In genomic region chr13:113983633-113984032, GRCm38 (mm10) we compare ENCODE assay signal across 18 mouse cellular contexts.
DNase-seq lines count a peak whose midpoint lies in the region; ATAC-seq and TF ChIP-seq lines count a peak whose summit lies in the region.
"Had no signal": no experiment of that assay in that cellular context is flagged by ENCODE, and none has a peak within 500 bp of the region (broad histone marks: within the 10 kb centered on the region; RNA-seq: fewer than 3 reads in every experiment).

No protein-coding gene starts in this region.

- TF ChIP-seq CTCF in lung, postnatal 0 days (IDR thresholded peaks at IDR 0.05) = no peak
- no peak for TF ChIP-seq CTCF in MEL (IDR thresholded peaks at IDR 0.05 in 2 of 3, conservative IDR thresholded peaks at IDR 0.05 in 1 of 3; ENCODE audit: control insufficient read depth in 1 of 3, insufficient read depth in 1 of 3, low read depth in 2 of 3, low read length in 3 of 3, poor library complexity in 1 of 3, severe bottlenecking in 1 of 3)

- H3K27me3 ChIP-seq in lung, postnatal 0 days (replicated peaks; ENCODE audit: insufficient read depth, low read length) = no peaks in the 10 kb centered on the region
- H3K27me3 ChIP-seq in MEL (ENCODE audit: control insufficient read depth in 1 of 2, insufficient read depth in 2 of 2, low read length in 2 of 2) = no peaks in the 10 kb centered on the region
- H3K27me3 ChIP-seq in midbrain, embryonic 13.5 days = peaks cover 9% of the 10 kb centered on the region; the same call in 1 of the 2 replicates
- H3K27me3 ChIP-seq: heart, embryonic 12.5 days; liver, embryonic 15.5 days; midbrain, embryonic 12.5 days had no signal

- no peak for TF ChIP-seq POLR2A in MEL (IDR thresholded peaks at IDR 0.05; ENCODE audit: control insufficient read depth in 1 of 2, insufficient read depth in 1 of 2, low read depth in 1 of 2, low read length in 2 of 2, poor library complexity in 1 of 2)

- H3K4me2 ChIP-seq in lung, postnatal 0 days (replicated peaks; ENCODE audit: low read depth, low read length) = no peak overlapping the region
- no peak overlapping the region for H3K4me2 ChIP-seq in midbrain, embryonic 13.5 days (replicated peaks)
- H3K4me2 ChIP-seq: forebrain, embryonic 12.5 days; heart, embryonic 12.5 days; hindbrain, embryonic 14.5 days; limb, embryonic 13.5 days; liver, embryonic 15.5 days; midbrain, embryonic 12.5 days had no signal

- no peaks in the 10 kb centered on the region for H3K4me1 ChIP-seq in lung, postnatal 0 days (ENCODE audit: insufficient read depth, low read depth, low read length)
- no peaks in the 10 kb centered on the region for H3K4me1 ChIP-seq in MEL (ENCODE audit: control insufficient read depth in 1 of 2, insufficient read depth in 2 of 2, low read length in 2 of 2)
- peaks cover 18% of the 10 kb centered on the region for H3K4me1 ChIP-seq in midbrain, embryonic 13.5 days (replicated peaks)
- H3K4me1 ChIP-seq: liver, embryonic 15.5 days had no signal

- H3K9me3 ChIP-seq in lung, postnatal 0 days (ENCODE audit: low read length) = no peaks in the 10 kb centered on the region
- no peaks in the 10 kb centered on the region for H3K9me3 ChIP-seq in MEL (replicated peaks; ENCODE audit: insufficient read depth, low read length)
- no peaks in the 10 kb centered on the region for H3K9me3 ChIP-seq in midbrain, embryonic 13.5 days
- H3K9me3 ChIP-seq: forebrain, embryonic 12.5 days; heart, embryonic 12.5 days; limb, embryonic 13.5 days; liver, embryonic 15.5 days; midbrain, embryonic 12.5 days had no signal

- H3K27ac ChIP-seq in lung, postnatal 0 days (ENCODE audit: low read length) = no peak overlapping the region
- H3K27ac ChIP-seq in MEL (ENCODE audit: control insufficient read depth, low read depth, low read length) = no peak overlapping the region
- H3K27ac ChIP-seq in midbrain, embryonic 13.5 days = no peak overlapping the region
- H3K27ac ChIP-seq: forebrain, embryonic 12.5 days; hindbrain, embryonic 14.5 days; limb, embryonic 13.5 days; liver, embryonic 15.5 days; midbrain, embryonic 12.5 days had no signal

- H3K9ac ChIP-seq in lung, postnatal 0 days (replicated peaks; ENCODE audit: low read depth) = no peak overlapping the region
- H3K9ac ChIP-seq in MEL (ENCODE audit: control insufficient read depth, low read depth, low read length, poor library complexity, severe bottlenecking) = no peak overlapping the region
- no peak overlapping the region for H3K9ac ChIP-seq in midbrain, embryonic 13.5 days (replicated peaks)
- H3K9ac ChIP-seq: forebrain, embryonic 12.5 days; heart, embryonic 12.5 days; hindbrain, embryonic 14.5 days; limb, embryonic 13.5 days; liver, embryonic 15.5 days; midbrain, embryonic 12.5 days had no signal

- H3K4me3 ChIP-seq in lung, postnatal 0 days (ENCODE audit: low read depth, low read length) = no peak overlapping the region
- H3K4me3 ChIP-seq in MEL (ENCODE audit: control insufficient read depth in 1 of 2, insufficient read depth in 1 of 2, low read depth in 2 of 2, low read length in 2 of 2) = no peak overlapping the region
- no peak overlapping the region for H3K4me3 ChIP-seq in midbrain, embryonic 13.5 days (replicated peaks)
- H3K4me3 ChIP-seq: forebrain, embryonic 12.5 days; heart, embryonic 12.5 days; limb, embryonic 13.5 days; liver, embryonic 15.5 days; midbrain, embryonic 12.5 days had no signal

- TF ChIP-seq RAD21 in MEL (IDR thresholded peaks at IDR 0.05; ENCODE audit: low read depth, low read length) = no peak

- ATAC-seq in lung, postnatal 0 days = peak; percentile 48; the same call in 1 of the 2 replicates
- no peak for ATAC-seq in midbrain, embryonic 13.5 days

- peak; percentile 36 for DNase-seq in lung, postnatal 0 days (ENCODE audit: low spot score)
- no peak for DNase-seq in lung, postnatal 25 days (ENCODE audit: low spot score)
- peak; percentile 29 for DNase-seq in MEL (ENCODE audit: low read depth, low spot score)
- DNase-seq in embryo, embryonic 10.5 days (ENCODE audit: low spot score) = peak; percentile 30
- DNase-seq in mesoderm, embryonic 11.5 days (ENCODE audit: low read depth, low spot score) = peak; percentile 37
- DNase-seq in gastrocnemius, postnatal 4 days (ENCODE audit: low spot score in 2 of 2) = no peak
- no peak for DNase-seq in heart, postnatal 25 days (ENCODE audit: low spot score)
- DNase-seq: cerebellum, adult 9-11 months; gastrocnemius, postnatal 36 days; heart, postnatal 14 days; thymus, adult 2 months had no signal

- intact Hi-C loops in heart, postnatal 25 days (cut with DNase I) = no loop called here

- H3K79me2 ChIP-seq in MEL (ENCODE audit: control insufficient read depth, insufficient read depth, low read length, poor library complexity) = no peaks in the 10 kb centered on the region

- no peaks in the 10 kb centered on the region for H3K36me3 ChIP-seq in lung, postnatal 0 days (ENCODE audit: insufficient read depth, low read length)
- no peaks in the 10 kb centered on the region for H3K36me3 ChIP-seq in MEL (ENCODE audit: control insufficient read depth in 1 of 2, insufficient read depth in 2 of 2, low read length in 2 of 2)
- H3K36me3 ChIP-seq in midbrain, embryonic 13.5 days = no peaks in the 10 kb centered on the region
- H3K36me3 ChIP-seq: forebrain, embryonic 12.5 days; heart, embryonic 12.5 days; limb, embryonic 13.5 days; liver, embryonic 15.5 days; midbrain, embryonic 12.5 days had no signal

- no peak for TF ChIP-seq EP300 in lung, postnatal 0 days (IDR thresholded peaks at IDR 0.05)
- no peak for TF ChIP-seq EP300 in MEL (IDR thresholded peaks at IDR 0.05; ENCODE audit: low read depth in 1 of 2, low read length in 2 of 2)

- WGBS in lung, postnatal 0 days = 33% methylated on average over 6 of the region's 6 CpGs
- 69% methylated on average over 6 of the region's 6 CpGs for WGBS in midbrain, embryonic 13.5 days

TF ChIP-seq in MEL, 35 proteins besides CTCF, POLR2A, EP300 and RAD21:
- no peak for TF ChIP-seq MYB (IDR thresholded peaks at IDR 0.05; ENCODE audit: low read depth, low read length)
- no peak for TF ChIP-seq NELFE (IDR thresholded peaks at IDR 0.05; ENCODE audit: low read depth, low read length)
- no peak for TF ChIP-seq TCF12 (IDR thresholded peaks at IDR 0.05; ENCODE audit: low read depth, low read length)
- no peak for TF ChIP-seq CHD1 (IDR thresholded peaks at IDR 0.05; ENCODE audit: low read depth, low read length)
- TF ChIP-seq RCOR1 (IDR thresholded peaks at IDR 0.05; ENCODE audit: low read depth, low read length) = no peak
- no peak for TF ChIP-seq TAL1 (IDR thresholded peaks at IDR 0.05; ENCODE audit: low read length)
- no peak for TF ChIP-seq BHLHE40 (IDR thresholded peaks at IDR 0.05; ENCODE audit: borderline replicate concordance, low read depth, low read length)
TF ChIP-seq in MEL: peak in this region for 0.

Comparison
In these comparisons a context has a peak if more than half of its experiments do, and no peak if none do; other contexts are left out.
1. DNase-seq: peak in lung, postnatal 0 days (single experiment), MEL (single experiment), embryo, embryonic 10.5 days (single experiment) and mesoderm, embryonic 11.5 days (single experiment); none in lung, postnatal 25 days (single experiment), gastrocnemius, postnatal 4 days (0 of 2) and heart, postnatal 25 days (single experiment).